Mouse (Mus musculus) effector memory CD4-positive, alpha-beta T cell, adult 7 months (primary cell): ENCODE results near the gene Mtpn. TPM values are rescaled to one million over a fixed set of nuclear protein-coding genes. Genes with fewer than 3 reads are reported as not detected.

Experiments
- polyA plus RNA-seq: library from polyadenylated mRNA; unstranded; fragments of 100-300 nt; shearing (Covaris generic); gene quantifications from one replicate; pipeline ENCODE4 v1.2.1, GENCODE M21; 2017

Gene Mtpn
- 96.5 TPM for polyA plus RNA-seq

DNA sequence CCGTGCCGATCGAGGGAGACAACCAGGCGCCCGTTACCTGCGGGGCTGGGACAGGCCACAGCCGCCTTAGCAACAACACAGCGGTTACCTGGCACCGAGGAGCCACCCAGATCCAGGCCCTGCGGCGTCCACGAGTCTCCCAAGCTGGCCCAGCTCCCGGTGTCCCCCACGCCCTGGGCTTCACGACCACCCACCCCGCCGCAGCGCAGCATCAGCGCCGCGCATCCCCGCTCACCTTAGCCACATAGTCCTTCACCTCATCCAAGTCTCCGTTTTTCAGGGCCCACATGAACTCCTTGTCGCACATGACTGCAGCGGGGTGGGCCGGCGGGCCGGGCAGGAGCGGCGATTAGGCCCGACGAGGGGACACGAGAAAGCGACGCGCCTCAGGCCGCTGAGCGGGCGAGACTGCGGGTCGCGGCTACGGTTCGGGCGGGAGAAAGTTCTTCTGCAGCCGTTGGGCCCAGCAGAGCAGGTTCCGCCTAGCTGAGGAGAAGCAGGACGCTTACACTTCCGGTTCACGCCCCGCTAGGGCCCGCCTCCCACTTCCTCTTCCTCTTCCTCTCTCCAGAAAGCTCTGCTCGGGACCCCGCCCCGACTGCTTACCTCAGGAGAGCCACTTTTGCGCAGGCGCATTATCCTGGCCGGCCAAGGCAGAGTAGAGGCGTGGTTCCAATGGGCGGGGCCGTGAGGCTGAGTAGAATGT, at the start of gene Mtpn:
TSS of gene Mtpn (minus strand) at position 585 of the 706 bp plus-strand sequence.

Other genes starting within 250 kb of the Mtpn start
- gene Slc13a4, start 231.8 kb downstream of the Mtpn start, polyA plus RNA-seq = 0.27 TPM
- not detected for gene Fam180a, start 213.7 kb downstream of the Mtpn start, polyA plus RNA-seq